Mouse (Mus musculus) neural tube, embryonic 14.5 days (tissue): ENCODE results near the gene Acp7. TPM values are rescaled to one million over a fixed set of nuclear protein-coding genes. Genes with fewer than 3 reads are reported as not detected.

ENCODE experiments used
- ATAC-seq: fragments of 200-750 bp; cut with Nextera tagmentation; 2 replicates; pipeline ENCODE4 v1.8.0; 2017; ENCODE audit warnings: low read depth, mild to moderate bottlenecking, moderate TSS enrichment, moderate library complexity
- H3K27ac ChIP-seq: fragments of 300-500 bp; sonication (generic); 2 replicates; pipeline ENCODE4 v1.5.1; 2014; ENCODE audit warnings: low read depth, mild to moderate bottlenecking, control low read depth, low read length, moderate library complexity, mixed read lengths
- H3K27me3 ChIP-seq: fragments of 300-500 bp; sonication (generic); 2 replicates; pipeline ENCODE4 v1.6.1; 2014; ENCODE audit warnings: low read length; ENCODE audit not compliant: control insufficient read depth, insufficient read depth
- H3K36me3 ChIP-seq: fragments of 300-500 bp; sonication (generic); 2 replicates; pipeline ENCODE4 v1.6.1; 2014; ENCODE audit warnings: low read length, mixed read lengths; ENCODE audit not compliant: control insufficient read depth, insufficient read depth
- H3K4me1 ChIP-seq: fragments of 300-500 bp; sonication (generic); 2 replicates; pipeline ENCODE4 v1.6.1; 2014; ENCODE audit warnings: low read length; ENCODE audit not compliant: control insufficient read depth, insufficient read depth
- H3K4me2 ChIP-seq: fragments of 300-500 bp; sonication (generic); 2 replicates; pipeline ENCODE4 v1.6.1; 2014; ENCODE audit warnings: mild to moderate bottlenecking, low read depth, low read length, control low read depth
- H3K4me3 ChIP-seq: fragments of 300-500 bp; sonication (generic); 2 replicates; pipeline ENCODE4 v1.5.1; 2014; ENCODE audit warnings: low read depth, low read length, control low read depth, mixed read lengths
- H3K9ac ChIP-seq: fragments of 300-500 bp; sonication (generic); replicated peaks from 2 replicates; pipeline ENCODE4 v1.6.1; 2014; ENCODE audit warnings: low read depth, mild to moderate bottlenecking, control low read depth, low read length, mixed read lengths
- H3K9me3 ChIP-seq: fragments of 300-500 bp; sonication (generic); 2 replicates; pipeline ENCODE4 v1.6.1; 2016; ENCODE audit warnings: low read length; ENCODE audit not compliant: control insufficient read depth
- WGBS: fragments of 180-500 bp; shearing (Covaris S2); extraction: QIAGEN DNeasy Blood & Tissue Kit; methylation state at CpG from one replicate; pipeline ENCODE4 v1.1.7; 2014; 5-methylcytosine and 5-hydroxymethylcytosine counted together
- microRNA-seq: library from miRNA; unstranded; fragments of <30 nt; microRNA quantifications from one replicate; pipeline ENCODE4, GENCODE M21; 2016
- polyA plus RNA-seq: library from polyadenylated mRNA; unstranded; fragments of >200 nt; fragmentation: Nextera tagmentation; extraction: Ambion mirVana; gene quantifications from 2 replicates; pipeline ENCODE4 v1.2.1, GENCODE M21; 2014

Gene Acp7
- polyA plus RNA-seq, 1 experiment from 2014 or later: not detected

DNA sequence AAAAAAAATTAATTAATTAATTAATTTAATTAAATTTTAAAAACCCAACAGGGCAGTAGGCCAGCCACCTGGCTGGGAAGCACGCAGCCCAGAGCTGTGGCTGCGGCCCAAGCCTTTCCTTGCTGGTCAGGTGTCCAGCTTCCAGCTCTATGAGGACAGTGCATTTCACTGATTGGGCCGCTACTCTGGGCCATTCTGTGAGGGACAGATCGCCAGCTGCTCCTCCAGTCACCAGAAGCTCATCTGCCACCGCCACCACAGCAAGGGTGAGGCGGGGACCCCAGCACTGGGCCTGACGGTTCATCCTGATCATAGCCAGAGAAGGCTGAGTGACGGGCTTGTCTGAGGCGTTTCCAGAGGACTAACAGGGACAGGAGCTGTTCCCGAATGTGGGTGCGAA, 69.2 kb downstream of the Acp7 start:
- Histone ChIP-seq H3K9ac (no peak overlapping the region), H3K4me2 (no peak overlapping the region), H3K4me3 (no peak overlapping the region), H3K27ac (no peak overlapping the region), H3K27me3 (no peaks in the 10 kb centered on the region), H3K4me1 (no peaks in the 10 kb centered on the region), H3K36me3 (peaks cover 28% of the 10 kb centered on the region), H3K9me3 (no peaks in the 10 kb centered on the region)
- WGBS: 88% methylated on average over 11 of the region's 11 CpGs
- no peak for ATAC-seq

DNA sequence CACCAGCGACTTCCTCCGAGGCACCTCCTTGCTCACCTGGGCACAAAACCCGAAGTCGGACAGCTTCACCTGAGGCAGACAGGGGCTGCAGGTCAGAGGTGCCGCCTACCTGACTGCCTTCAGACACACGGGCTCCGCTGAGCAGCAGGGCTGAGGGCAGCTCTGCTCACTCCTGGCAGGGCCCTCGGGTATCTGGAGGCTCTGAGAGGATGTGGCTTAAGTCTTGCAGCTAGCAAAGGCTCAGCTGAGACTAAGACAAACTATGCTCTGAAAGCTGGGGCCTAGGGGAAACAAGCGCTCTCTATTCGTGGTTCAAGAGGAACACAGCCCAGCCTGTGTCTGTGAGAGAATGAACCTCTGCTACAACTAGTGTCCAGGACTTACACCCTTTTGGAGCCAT, 70.3 kb downstream of the Acp7 start:
- H3K9ac ChIP-seq: no peak overlapping the region
- no peak for ATAC-seq
- no peaks in the 10 kb centered on the region for H3K9me3 ChIP-seq
- H3K4me1 ChIP-seq: no peaks in the 10 kb centered on the region
- 92% methylated on average over 10 of the region's 10 CpGs for WGBS
- H3K27ac ChIP-seq: no peak overlapping the region
- peaks cover 23% of the 10 kb centered on the region; the same call in 1 of the 2 replicates for H3K36me3 ChIP-seq
- H3K4me2 ChIP-seq: no peak overlapping the region
- no peak overlapping the region for H3K4me3 ChIP-seq
- no peaks in the 10 kb centered on the region for H3K27me3 ChIP-seq

DNA sequence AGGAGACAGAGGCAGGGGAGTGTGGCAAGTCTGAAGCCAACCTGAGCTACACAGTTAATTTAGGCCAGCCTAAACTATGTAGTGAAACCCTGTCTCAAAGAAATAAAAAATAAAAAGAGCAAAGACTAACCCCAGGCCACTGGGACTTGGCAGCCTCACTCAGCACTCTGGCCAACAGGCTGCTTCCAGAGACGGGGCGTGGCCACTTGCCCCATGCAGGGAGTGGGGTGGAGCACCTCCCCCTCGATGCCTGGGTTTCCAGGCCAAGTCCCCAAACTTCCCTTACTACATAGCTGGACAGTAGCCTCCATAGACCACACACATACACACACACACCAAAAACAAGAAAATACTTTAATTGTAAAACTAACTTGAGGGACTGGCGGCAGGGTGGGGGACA, 72.6 kb downstream of the Acp7 start:
- H3K4me3 ChIP-seq: no peak overlapping the region
- no peaks in the 10 kb centered on the region for H3K9me3 ChIP-seq
- WGBS: 47% methylated on average over 4 of the region's 4 CpGs
- H3K9ac ChIP-seq: no peak overlapping the region
- H3K27me3 ChIP-seq: no peaks in the 10 kb centered on the region
- no peak for ATAC-seq
- H3K4me1 ChIP-seq: no peaks in the 10 kb centered on the region
- H3K4me2 ChIP-seq: no peak overlapping the region
- peaks cover 8% of the 10 kb centered on the region; the same call in 1 of the 2 replicates for H3K36me3 ChIP-seq
- H3K27ac ChIP-seq: no peak overlapping the region

DNA sequence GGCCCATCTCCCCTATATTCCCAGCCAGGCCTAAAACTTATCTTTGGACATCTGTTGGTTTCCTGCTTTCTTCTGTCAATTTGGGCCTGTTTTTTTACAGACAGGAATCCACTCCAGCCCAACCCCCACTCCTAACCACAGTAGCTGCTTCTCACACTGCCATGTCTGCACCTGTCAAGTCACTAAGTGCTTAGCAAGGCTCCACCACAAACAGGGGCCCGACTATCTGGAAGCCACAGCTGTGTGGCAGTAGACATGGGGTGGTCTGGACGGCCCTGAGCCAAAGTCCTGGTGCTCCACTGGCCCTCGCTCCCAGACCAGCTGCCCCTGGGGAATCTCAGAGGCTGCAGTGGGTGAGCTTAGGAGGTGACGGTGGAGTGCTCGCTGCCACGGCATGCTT, 73.4 kb downstream of the Acp7 start:
- no peak overlapping the region for H3K9ac ChIP-seq
- no peak for ATAC-seq
- no peak overlapping the region for H3K4me3 ChIP-seq
- peaks cover 8% of the 10 kb centered on the region; the same call in 1 of the 2 replicates for H3K36me3 ChIP-seq
- 95% methylated on average over 6 of the region's 6 CpGs for WGBS
- no peak overlapping the region for H3K27ac ChIP-seq
- no peak overlapping the region for H3K4me2 ChIP-seq
- no peaks in the 10 kb centered on the region for H3K9me3 ChIP-seq
- no peaks in the 10 kb centered on the region for H3K4me1 ChIP-seq
- no peaks in the 10 kb centered on the region for H3K27me3 ChIP-seq

Small RNA genes lying within 50 kb of the gene (microRNA-seq; reads per million reads assigned to microRNA genes)
- gene Mir7049: not detected

Other genes starting within 250 kb of the Acp7 start
- 38.3 and 42.2 TPM in 2 replicates for gene Med29, start 238.6 kb downstream of the Acp7 start, polyA plus RNA-seq
- 81.9 and 87.2 TPM in 2 replicates for gene Paf1, start 238.4 kb downstream of the Acp7 start, polyA plus RNA-seq
- gene Gmfg, start 193.9 kb downstream of the Acp7 start, polyA plus RNA-seq: 1.8 and 3.9 TPM in 2 replicates
- gene Lrfn1, start 179.4 kb downstream of the Acp7 start, polyA plus RNA-seq: 18.8 and 23.4 TPM in 2 replicates
- gene Ifnl2, start 120.9 kb downstream of the Acp7 start, polyA plus RNA-seq: not detected in 2 replicates
- not detected in 2 replicates for gene Ifnl3, start 108.5 kb downstream of the Acp7 start, polyA plus RNA-seq
- not detected in 2 replicates for gene Sycn, start 90.4 kb downstream of the Acp7 start, polyA plus RNA-seq
- gene Nccrp1, start 84.1 kb downstream of the Acp7 start, polyA plus RNA-seq: 0.17 TPM in 1 of 2 replicates, not detected in the other
- 24.3 and 25.1 TPM in 2 replicates for gene Samd4b, start 33.2 kb downstream of the Acp7 start, polyA plus RNA-seq
- gene Pak4, start 33.1 kb downstream of the Acp7 start, polyA plus RNA-seq: 10.6 and 15.5 TPM in 2 replicates
- 6.7 and 11.8 TPM in 2 replicates for gene Fbxo27, start 61.5 kb upstream of the Acp7 start, polyA plus RNA-seq
- 2.4 TPM in 2 replicates for gene Fbxo17, start 85.5 kb upstream of the Acp7 start, polyA plus RNA-seq
- gene Mrps12, start 110.5 kb upstream of the Acp7 start, polyA plus RNA-seq: 109 and 126 TPM in 2 replicates
- gene Sars2, start 110.7 kb upstream of the Acp7 start, polyA plus RNA-seq: 19.3 and 19.9 TPM in 2 replicates
- gene Ccer2, start 124.8 kb upstream of the Acp7 start, polyA plus RNA-seq: 0.79 and 0.81 TPM in 2 replicates
- 97.2 and 110 TPM in 2 replicates for gene Sirt2, start 135.4 kb upstream of the Acp7 start, polyA plus RNA-seq
- 67.0 and 77.8 TPM in 2 replicates for gene Nfkbib, start 136.2 kb upstream of the Acp7 start, polyA plus RNA-seq
- 1.6 TPM in 2 replicates for gene Rinl, start 157.6 kb upstream of the Acp7 start, polyA plus RNA-seq
- gene Hnrnpl, start 177.2 kb upstream of the Acp7 start, polyA plus RNA-seq: 158 and 160 TPM in 2 replicates
- 74.5 and 94.4 TPM in 2 replicates for gene Ech1, start 193.9 kb upstream of the Acp7 start, polyA plus RNA-seq
- 3.4 and 4.1 TPM in 2 replicates for gene Lgals4, start 202.5 kb upstream of the Acp7 start, polyA plus RNA-seq
- gene Lgals7, start 232.5 kb upstream of the Acp7 start, polyA plus RNA-seq: 1.8 and 2.6 TPM in 2 replicates